Mouse (Mus musculus): ENCODE data around the gene Zfhx3. TPM values are rescaled to one million over a fixed set of nuclear protein-coding genes. Genes with fewer than 3 reads are reported as not detected.

The Zfhx3 gene
- polyA plus RNA-seq, 1 experiment from 2014 or later = 44.7 TPM

GRCm38 (mm10) chr8:108661486-108662093 lies 719.1 kb downstream of the Zfhx3 start:
- H3K36me3 ChIP-seq (ENCODE audit: control insufficient read depth, insufficient read depth, low read length) = no peaks in the 10 kb centered on the region
- H3K4me1 ChIP-seq (ENCODE audit: control insufficient read depth, insufficient read depth, low read length) = no peaks in the 10 kb centered on the region
- H3K27me3 ChIP-seq (ENCODE audit: control insufficient read depth, insufficient read depth, low read depth, low read length) = no peaks in the 10 kb centered on the region
- H3K9me3 ChIP-seq (replicated peaks; ENCODE audit: control insufficient read depth, low read length, poor library complexity, severe bottlenecking) = no peaks in the 10 kb centered on the region
- ATAC-seq = no peak
- 51% methylated on average over 5 of the region's 5 CpGs for WGBS
- H3K4me2 ChIP-seq (ENCODE audit: low read length) = no peak overlapping the region
- H3K9ac ChIP-seq (ENCODE audit: low read depth, low read length) = no peak overlapping the region
- no peak overlapping the region for H3K4me3 ChIP-seq (ENCODE audit: low read depth, low read length)
- no peak overlapping the region for H3K27ac ChIP-seq (ENCODE audit: low read length)

- H3K9ac ChIP-seq (ENCODE audit: low read depth, low read length) = no peak overlapping the region
- no peak overlapping the region for H3K4me2 ChIP-seq (ENCODE audit: low read length)
- no peak overlapping the region for H3K4me3 ChIP-seq (ENCODE audit: low read depth, low read length)
- no peaks in the 10 kb centered on the region for H3K9me3 ChIP-seq (replicated peaks; ENCODE audit: control insufficient read depth, low read length, poor library complexity, severe bottlenecking)
- H3K36me3 ChIP-seq (ENCODE audit: control insufficient read depth, insufficient read depth, low read length) = no peaks in the 10 kb centered on the region
- ATAC-seq = no peak
- H3K27me3 ChIP-seq (ENCODE audit: control insufficient read depth, insufficient read depth, low read depth, low read length) = no peaks in the 10 kb centered on the region
- H3K27ac ChIP-seq (ENCODE audit: low read length) = no peak overlapping the region
- H3K4me1 ChIP-seq (ENCODE audit: control insufficient read depth, insufficient read depth, low read length) = no peaks in the 10 kb centered on the region
- WGBS = 83% methylated on average over 3 of the region's 3 CpGs
These were observed 720.3 kb downstream of the Zfhx3 start for GRCm38 (mm10) chr8:108662766-108663165.

- Histone ChIP-seq H3K4me2 (ENCODE audit: low read length) (no peak overlapping the region), H3K9ac (ENCODE audit: low read depth, low read length) (no peak overlapping the region), H3K36me3 (ENCODE audit: control insufficient read depth, insufficient read depth, low read length) (no peaks in the 10 kb centered on the region), H3K9me3 (replicated peaks; ENCODE audit: control insufficient read depth, low read length, poor library complexity, severe bottlenecking) (no peaks in the 10 kb centered on the region), H3K27me3 (ENCODE audit: control insufficient read depth, insufficient read depth, low read depth, low read length) (no peaks in the 10 kb centered on the region), H3K27ac (ENCODE audit: low read length) (no peak overlapping the region), H3K4me3 (ENCODE audit: low read depth, low read length) (no peak overlapping the region), H3K4me1 (ENCODE audit: control insufficient read depth, insufficient read depth, low read length) (peaks cover 4% of the 10 kb centered on the region; the same call in 1 of the 2 replicates)
- 82% methylated on average over 11 of the region's 11 CpGs for WGBS
- ATAC-seq = no peak
These were observed 729.6 kb downstream of the Zfhx3 start for GRCm38 (mm10) chr8:108671939-108672515.

GRCm38 (mm10) chr8:108675001-108675525 lies 732.6 kb downstream of the Zfhx3 start:
- Histone ChIP-seq H3K9me3 (replicated peaks; ENCODE audit: control insufficient read depth, low read length, poor library complexity, severe bottlenecking) (no peaks in the 10 kb centered on the region), H3K27me3 (ENCODE audit: control insufficient read depth, insufficient read depth, low read depth, low read length) (no peaks in the 10 kb centered on the region), H3K9ac (ENCODE audit: low read depth, low read length) (no peak overlapping the region), H3K4me2 (ENCODE audit: low read length) (no peak overlapping the region), H3K36me3 (ENCODE audit: control insufficient read depth, insufficient read depth, low read length) (no peaks in the 10 kb centered on the region), H3K4me1 (ENCODE audit: control insufficient read depth, insufficient read depth, low read length) (peaks cover 4% of the 10 kb centered on the region; the same call in 1 of the 2 replicates), H3K27ac (ENCODE audit: low read length) (no peak overlapping the region), H3K4me3 (ENCODE audit: low read depth, low read length) (no peak overlapping the region)
- no peak for ATAC-seq
- 49% methylated on average over 17 of the region's 17 CpGs for WGBS

- no peak overlapping the region for H3K4me3 ChIP-seq (ENCODE audit: low read depth, low read length)
- H3K9me3 ChIP-seq (replicated peaks; ENCODE audit: control insufficient read depth, low read length, poor library complexity, severe bottlenecking) = no peaks in the 10 kb centered on the region
- WGBS = 77% methylated on average over 9 of the region's 9 CpGs
- no peak for ATAC-seq
- no peak overlapping the region for H3K9ac ChIP-seq (ENCODE audit: low read depth, low read length)
- H3K36me3 ChIP-seq (ENCODE audit: control insufficient read depth, insufficient read depth, low read length) = no peaks in the 10 kb centered on the region
- H3K27me3 ChIP-seq (ENCODE audit: control insufficient read depth, insufficient read depth, low read depth, low read length) = peaks cover 4% of the 10 kb centered on the region; the same call in 1 of the 2 replicates
- H3K4me1 ChIP-seq (ENCODE audit: control insufficient read depth, insufficient read depth, low read length) = peaks cover 22% of the 10 kb centered on the region
- no peak overlapping the region for H3K4me2 ChIP-seq (ENCODE audit: low read length)
- no peak overlapping the region for H3K27ac ChIP-seq (ENCODE audit: low read length)
These were observed 747.2 kb downstream of the Zfhx3 start for GRCm38 (mm10) chr8:108689694-108690093.

- ATAC-seq = 0 out of 2 replicates have a peak, but pooled peaks have one; percentile 59
- H3K9me3 ChIP-seq (replicated peaks; ENCODE audit: control insufficient read depth, low read length, poor library complexity, severe bottlenecking) = no peaks in the 10 kb centered on the region
These were observed 748.4 kb downstream of the Zfhx3 start for GRCm38 (mm10) chr8:108690576-108691455.

GRCm38 (mm10) chr8:108691456-108692238 lies 749.2 kb downstream of the Zfhx3 start:
- H3K4me1 ChIP-seq (ENCODE audit: control insufficient read depth, insufficient read depth, low read length) = peaks cover 33% of the 10 kb centered on the region
- peak; percentile 64 for ATAC-seq
- no peaks in the 10 kb centered on the region for H3K36me3 ChIP-seq (ENCODE audit: control insufficient read depth, insufficient read depth, low read length)
- peak overlapping the region; percentile 17 for H3K4me3 ChIP-seq (ENCODE audit: low read depth, low read length)
- peak overlapping the region; percentile 88 for H3K27ac ChIP-seq (ENCODE audit: low read length)
- 2% methylated on average over 20 of the region's 21 CpGs for WGBS
- H3K9me3 ChIP-seq (replicated peaks; ENCODE audit: control insufficient read depth, low read length, poor library complexity, severe bottlenecking) = no peaks in the 10 kb centered on the region
- peak overlapping the region; percentile 55 for H3K4me2 ChIP-seq (ENCODE audit: low read length)
- peaks cover 5% of the 10 kb centered on the region; the same call in 1 of the 2 replicates for H3K27me3 ChIP-seq (ENCODE audit: control insufficient read depth, insufficient read depth, low read depth, low read length)
- peak overlapping the region; percentile 52 for H3K9ac ChIP-seq (ENCODE audit: low read depth, low read length)

More at GRCm38 (mm10) chr8:108690576-108691455, 748.4 kb downstream of the Zfhx3 start:
- H3K27ac ChIP-seq (ENCODE audit: low read length) = peak overlapping the region; percentile 88
- 25% methylated on average over 14 of the region's 14 CpGs for WGBS
- H3K4me3 ChIP-seq (ENCODE audit: low read depth, low read length) = no peak overlapping the region; the same call in 1 of the 2 replicates
- H3K4me2 ChIP-seq (ENCODE audit: low read length) = peak overlapping the region; percentile 55
- peaks cover 27% of the 10 kb centered on the region for H3K4me1 ChIP-seq (ENCODE audit: control insufficient read depth, insufficient read depth, low read length)
- H3K27me3 ChIP-seq (ENCODE audit: control insufficient read depth, insufficient read depth, low read depth, low read length) = peaks cover 5% of the 10 kb centered on the region; the same call in 1 of the 2 replicates
- no peaks in the 10 kb centered on the region for H3K36me3 ChIP-seq (ENCODE audit: control insufficient read depth, insufficient read depth, low read length)
- peak overlapping the region; percentile 52; the same call in 1 of the 2 replicates for H3K9ac ChIP-seq (ENCODE audit: low read depth, low read length)

GRCm38 (mm10) chr8:108692239-108692627 lies 749.8 kb downstream of the Zfhx3 start:
- peaks cover 37% of the 10 kb centered on the region for H3K4me1 ChIP-seq (ENCODE audit: control insufficient read depth, insufficient read depth, low read length)
- peaks cover 5% of the 10 kb centered on the region; the same call in 1 of the 2 replicates for H3K27me3 ChIP-seq (ENCODE audit: control insufficient read depth, insufficient read depth, low read depth, low read length)
- H3K36me3 ChIP-seq (ENCODE audit: control insufficient read depth, insufficient read depth, low read length) = no peaks in the 10 kb centered on the region
- H3K9ac ChIP-seq (ENCODE audit: low read depth, low read length) = peak overlapping the region; percentile 52; the same call in 1 of the 2 replicates
- 4% methylated on average over 5 of the region's 5 CpGs for WGBS
- H3K4me2 ChIP-seq (ENCODE audit: low read length) = peak overlapping the region; percentile 55
- H3K27ac ChIP-seq (ENCODE audit: low read length) = peak overlapping the region; percentile 88
- peak; percentile 56 for ATAC-seq
- H3K9me3 ChIP-seq (replicated peaks; ENCODE audit: control insufficient read depth, low read length, poor library complexity, severe bottlenecking) = no peaks in the 10 kb centered on the region
- peak overlapping the region; percentile 17 for H3K4me3 ChIP-seq (ENCODE audit: low read depth, low read length)

Data from midbrain, embryonic 16.5 days (tissue).